Mouse (Mus musculus) urinary bladder, adult 2 months (tissue): Measurements from ENCODE around the gene Dap. TPM values are rescaled to one million over a fixed set of nuclear protein-coding genes. Genes with fewer than 3 reads are reported as not detected.

Source experiments
- DNase-seq: peaks from one replicate; pipeline ENCODE4 v3.0.0; 2022; ENCODE audit warnings: low spot score
- polyA plus RNA-seq: library from polyadenylated mRNA; depleted of rRNA; stranded (reverse); fragments of >200 nt; gene quantifications from 2 replicates; pipeline ENCODE4 v1.2.3, GENCODE M21; 2012; rRNA removed

Dap gene
- polyA plus RNA-seq, 1 experiment = 210 TPM

GRCm38 (mm10) chr15:31302293-31302990, 78.3 kb downstream of the Dap start:
- no peak for DNase-seq

GRCm38 (mm10) chr15:31304302-31304701, 80.2 kb downstream of the Dap start:
- DNase-seq = no peak

GRCm38 (mm10) chr15:31305181-31305580, 81.1 kb downstream of the Dap start:
- DNase-seq = no peak

- no peak for DNase-seq
These were observed 82.6 kb downstream of the Dap start for GRCm38 (mm10) chr15:31306726-31307125.

GRCm38 (mm10) chr15:31309526-31309925, 85.4 kb downstream of the Dap start:
- DNase-seq = no peak

GRCm38 (mm10) chr15:31312001-31312400, 87.9 kb downstream of the Dap start:
- DNase-seq = no peak

- DNase-seq = peak; percentile 38
These were observed 91.6 kb downstream of the Dap start for GRCm38 (mm10) chr15:31315630-31316231.

- no peak for DNase-seq
These were observed 93.1 kb downstream of the Dap start for GRCm38 (mm10) chr15:31317056-31317805.

GRCm38 (mm10) chr15:31318158-31318955, 94.2 kb downstream of the Dap start:
- DNase-seq = no peak

- DNase-seq = no peak
These were observed 94.9 kb downstream of the Dap start for GRCm38 (mm10) chr15:31319046-31319445.

- no peak for DNase-seq
These were observed 96.7 kb downstream of the Dap start for GRCm38 (mm10) chr15:31320598-31321377.

GRCm38 (mm10) chr15:31323684-31324083, 99.6 kb downstream of the Dap start:
- DNase-seq = no peak

Other genes with a start within 250 kb of the Dap start
- 0.85 and 1.1 TPM in 2 replicates for gene Ankrd33b, start 143.4 kb downstream of the Dap start, polyA plus RNA-seq
- 1.6 and 2.4 TPM in 2 replicates for gene Ropn1l, start 229.4 kb downstream of the Dap start, polyA plus RNA-seq